Mouse (Mus musculus): Measurements from ENCODE around the gene Efemp2.
"Not testable (repeated sequence)": the region's sequence is repeated elsewhere in the genome, so short reads cannot be mapped to it uniquely, and the experiment has no call there.

DNA sequence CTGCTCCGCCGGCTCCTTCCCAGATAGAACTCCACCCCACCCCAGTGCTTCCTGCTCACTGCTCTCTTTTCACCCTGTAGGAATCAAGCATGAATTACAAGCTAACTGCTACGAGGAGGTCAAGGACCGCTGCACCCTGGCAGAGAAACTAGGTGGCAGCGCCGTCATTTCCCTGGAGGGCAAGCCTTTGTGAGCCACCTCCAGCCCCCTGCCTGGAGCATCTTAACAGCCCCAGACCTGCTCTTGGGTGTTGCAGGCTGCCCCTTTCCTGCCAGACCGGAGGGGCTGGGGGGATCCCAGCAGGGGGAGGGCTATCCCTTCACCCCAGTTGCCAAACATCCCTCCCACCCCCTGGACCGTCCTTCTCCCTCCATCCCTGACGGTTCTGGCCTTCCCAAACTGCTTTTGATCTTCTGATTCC is 19.6 kb downstream of the Efemp2 start:
- not testable (repeated sequence) for TF ChIP-seq GATA1, TAL1 (IDR thresholded peaks at IDR 0.05; ENCODE audit: low read length)

Measured in erythroblast, embryonic 14.5 days (primary cell).